Mouse (Mus musculus): ENCODE results near the gene Tecr.

- TF ChIP-seq POLR2A (IDR thresholded peaks at IDR 0.05; ENCODE audit: low read depth, low read length), result no peak
- TF ChIP-seq MAZ (IDR thresholded peaks at IDR 0.05; ENCODE audit: low read depth, low read length), result no peak
- no peak for TF ChIP-seq MYC (IDR thresholded peaks at IDR 0.05; ENCODE audit: low read depth, low read length)
- no peak for TF ChIP-seq EP300 (IDR thresholded peaks at IDR 0.05; ENCODE audit: low read length)
- no peak for TF ChIP-seq CHD2 (IDR thresholded peaks at IDR 0.05; ENCODE audit: low read length)
- no peak for TF ChIP-seq CTCF (conservative IDR thresholded peaks at IDR 0.05 in 1 of 2, IDR thresholded peaks at IDR 0.05 in 1 of 2; ENCODE audit: low read depth in 2 of 2, low read length in 2 of 2)
- TF ChIP-seq HCFC1 (IDR thresholded peaks at IDR 0.05; ENCODE audit: low read depth, low read length), result no peak
- TF ChIP-seq E2F4 (IDR thresholded peaks at IDR 0.05; ENCODE audit: insufficient replicate concordance, low read depth, low read length), result no peak
- no peak for TF ChIP-seq UBTF (IDR thresholded peaks at IDR 0.05; ENCODE audit: low read depth, low read length)
- no peak for TF ChIP-seq NELFE (IDR thresholded peaks at IDR 0.05; ENCODE audit: low read depth, low read length)
- TF ChIP-seq CHD1 (IDR thresholded peaks at IDR 0.05; ENCODE audit: low read depth, low read length), result no peak
These were observed 40.3 kb upstream of the Tecr start for GRCm38 (mm10) chr8:83648031-83648430.

Measured in CH12.LX (cell line).